Mouse (Mus musculus) ES-E14 (cell line): ENCODE data around the gene Olfr877. TPM values are rescaled to one million over a fixed set of nuclear protein-coding genes. Genes with fewer than 3 reads are reported as not detected.

Source experiments
- DNase-seq: peaks from one replicate; pipeline ENCODE4 v3.0.0-alpha.2; 2013; ENCODE audit warnings: low read depth, low spot score
- H3K27ac ChIP-seq: 2 replicates; pipeline ENCODE4 v1.5.1; 2012; ENCODE audit warnings: low read depth, mild to moderate bottlenecking, low read length, moderate library complexity, mixed read lengths; ENCODE audit not compliant: poor library complexity, insufficient read depth, severe bottlenecking
- H3K36me3 ChIP-seq: 2 replicates; pipeline ENCODE4 v1.6.1; 2012; ENCODE audit warnings: mild to moderate bottlenecking, low read length, moderate library complexity, mixed read lengths; ENCODE audit not compliant: control insufficient read depth, poor library complexity, insufficient read depth, severe bottlenecking
- H3K4me1 ChIP-seq, 2 experiments: fragments of 150-350 bp in 1 of 2; sonication (generic) in 1 of 2; 2 replicates each; pipeline ENCODE4 v1.6.1; 2012; ENCODE audit warnings: low read length in 2 of 2, mild to moderate bottlenecking in 1 of 2, mixed read lengths in 1 of 2; ENCODE audit not compliant: control insufficient read depth in 2 of 2, insufficient read depth in 2 of 2, poor library complexity in 1 of 2
- H3K4me3 ChIP-seq, 2 experiments: fragments of 150-350 bp in 1 of 2; sonication (generic) in 1 of 2; 2 replicates each; pipeline ENCODE4 v1.5.1; 2012; ENCODE audit warnings: low read length in 2 of 2, low read depth in 1 of 2, mild to moderate bottlenecking in 1 of 2, mixed read lengths in 1 of 2; ENCODE audit not compliant: insufficient read depth in 1 of 2, poor library complexity in 1 of 2, severe bottlenecking in 1 of 2
- H3K9ac ChIP-seq: 2 replicates; pipeline ENCODE4 v1.6.1; 2012; ENCODE audit warnings: low read depth, mild to moderate bottlenecking, low read length, mixed read lengths; ENCODE audit not compliant: poor library complexity, insufficient read depth, severe bottlenecking
- H3K9me3 ChIP-seq: fragments of 150-350 bp; sonication (generic); 2 replicates; pipeline ENCODE4 v1.6.1; 2012; ENCODE audit warnings: low read depth, mild to moderate bottlenecking, low read length; ENCODE audit not compliant: control insufficient read depth, insufficient read depth
- CHD2 ChIP-seq: IDR thresholded peaks from 2 replicates; pipeline ENCODE4 v1.6.1; 2014; ENCODE audit warnings: mild to moderate bottlenecking, low read depth, low read length, inconsistent platforms
- HCFC1 ChIP-seq: IDR thresholded peaks from 2 replicates; pipeline ENCODE4 v1.6.1; 2012; ENCODE audit warnings: low read length, inconsistent platforms, borderline replicate concordance; ENCODE audit not compliant: insufficient read depth
- MAFK ChIP-seq: IDR thresholded peaks from 2 replicates; pipeline ENCODE4 v1.6.1; 2014; ENCODE audit warnings: mild to moderate bottlenecking, low read depth, low read length, inconsistent platforms; ENCODE audit not compliant: insufficient read depth
- ZC3H11A ChIP-seq: IDR thresholded peaks from 2 replicates; pipeline ENCODE4 v1.6.1; 2012; ENCODE audit warnings: low read depth, mild to moderate bottlenecking, inconsistent platforms, low read length, borderline replicate concordance
- ZNF384 ChIP-seq: IDR thresholded peaks from 2 replicates; pipeline ENCODE4 v1.6.1; 2012; ENCODE audit warnings: low read depth, low read length, inconsistent platforms
- in situ Hi-C, 2 experiments: fragments of 600-800 bp; cut with MboI; formaldehyde crosslinking; loops; one replicate each; pipeline ENCODE4 v1.15.1; 2025; ENCODE audit warnings: low sequenced_read_pairs in 2 of 2, inconsistent platforms in 1 of 2; ENCODE audit not compliant: unreplicated experiment in 2 of 2
- total RNA-seq: library from RNA; depleted of rRNA; stranded (reverse); fragments of 300-350 nt; gene quantifications from 2 replicates; pipeline ENCODE4 v1.2.3, GENCODE M21; 2012; rRNA removed

The Olfr877 gene
- not detected in 2 replicates for total RNA-seq

DNA sequence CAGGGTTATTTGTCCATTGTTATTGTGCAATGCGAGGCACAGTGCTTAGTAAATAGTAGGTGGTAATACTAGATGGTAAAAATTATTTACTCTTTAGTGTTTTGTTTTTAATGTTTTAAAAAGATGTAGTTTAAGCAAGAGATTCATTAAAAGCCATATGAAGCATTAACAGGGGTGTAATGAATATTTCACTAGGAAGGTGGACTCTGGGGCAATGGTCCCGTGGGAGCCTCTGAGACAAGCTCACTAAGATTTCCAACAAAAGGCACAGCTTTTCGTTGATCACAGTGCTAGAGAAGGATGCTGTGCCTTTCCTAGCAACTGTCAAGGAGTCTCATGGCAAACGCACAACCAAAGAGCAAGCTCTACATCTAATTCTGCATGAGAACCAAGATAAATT lies at the start of gene Olfr877:
TSS of gene Olfr877 (plus strand) at position 301 of the 400 bp plus-strand sequence.
- no peak for DNase-seq
- no peaks in the 10 kb centered on the region for H3K4me1 ChIP-seq
- in situ Hi-C loops, result no loop called here
- H3K9me3 ChIP-seq, result no peaks in the 10 kb centered on the region
- no peak for TF ChIP-seq ZNF384
- TF ChIP-seq MAFK, result no peak
- no peak for TF ChIP-seq ZC3H11A
- no peak for TF ChIP-seq HCFC1
- TF ChIP-seq CHD2, result no peak
- H3K9ac ChIP-seq, result no peak within 1 kb of the TSS
- no peak within 1 kb of the TSS for H3K27ac ChIP-seq
- H3K4me3 ChIP-seq, result no peak within 1 kb of the TSS
- H3K36me3 ChIP-seq, result no peaks in the 10 kb centered on the region

DNA sequence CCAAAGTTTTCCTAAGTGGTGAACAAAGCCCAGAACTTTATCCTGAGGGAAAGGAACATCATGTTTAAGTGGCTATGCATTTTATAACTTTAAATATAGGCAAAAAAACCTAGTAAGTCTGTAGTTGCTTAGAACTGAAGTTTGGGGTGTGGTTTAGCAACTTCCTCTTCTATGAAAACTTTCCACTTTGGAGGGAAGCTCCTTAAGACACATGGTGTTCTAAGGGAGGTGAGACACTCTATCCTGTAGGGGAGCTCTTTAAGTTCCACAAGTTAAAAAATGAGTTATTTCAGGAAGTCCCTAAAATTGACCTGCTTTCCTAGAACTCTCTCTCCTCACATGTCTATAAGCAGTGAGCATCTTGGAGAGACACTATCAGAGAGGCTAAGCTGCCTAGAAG lies 46.8 kb upstream of the Olfr877 start:
- no peak overlapping the region for H3K9ac ChIP-seq
- TF ChIP-seq MAFK (no peak), HCFC1 (no peak), CHD2 (no peak), ZNF384 (no peak), ZC3H11A (no peak)
- in situ Hi-C loops, result no loop called here
- no peak overlapping the region for H3K4me3 ChIP-seq
- H3K4me1 ChIP-seq, result no peaks in the 10 kb centered on the region
- no peaks in the 10 kb centered on the region for H3K9me3 ChIP-seq
- DNase-seq, result no peak
- H3K27ac ChIP-seq, result no peak overlapping the region
- H3K36me3 ChIP-seq, result no peaks in the 10 kb centered on the region

DNA sequence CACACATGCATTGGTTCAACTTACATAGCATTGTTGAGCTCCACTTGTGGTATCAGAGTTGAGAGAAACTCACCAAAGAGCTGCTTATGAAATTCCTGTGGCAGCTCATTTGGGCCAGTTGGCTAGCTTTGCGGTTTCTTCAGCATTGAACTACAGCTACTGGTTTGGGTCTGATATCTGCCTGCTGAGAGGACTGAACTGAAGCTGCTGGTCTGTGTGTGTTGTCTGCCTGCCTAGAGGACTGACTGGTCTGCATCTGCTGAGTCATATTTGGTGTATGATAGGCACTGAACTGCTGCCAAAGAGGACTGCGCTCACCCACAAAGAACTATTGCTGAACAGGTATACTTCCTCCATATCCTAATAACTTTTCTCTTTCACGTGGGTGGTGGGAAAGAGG lies 45.6 kb upstream of the Olfr877 start:
- no peak overlapping the region for H3K27ac ChIP-seq

DNA sequence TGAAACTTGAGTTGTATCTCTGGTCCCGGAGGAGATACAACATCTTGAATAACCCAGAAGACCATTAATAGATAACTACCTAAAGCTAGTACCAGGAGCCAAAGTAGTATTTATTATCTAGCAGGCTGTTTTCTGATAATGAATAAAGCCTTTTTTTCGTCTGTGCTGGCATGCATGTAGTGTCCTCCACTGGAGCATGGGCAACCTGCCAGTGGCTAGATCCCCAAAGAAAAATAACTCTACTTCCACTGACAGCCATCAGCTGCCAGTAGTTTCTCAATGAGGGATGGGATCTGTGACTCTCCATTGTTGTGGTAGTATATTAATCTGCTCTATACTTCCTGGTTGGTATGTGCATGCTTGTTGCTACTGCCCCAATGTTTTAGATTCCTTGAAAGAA lies 45.1 kb upstream of the Olfr877 start:
- in situ Hi-C loops, result no loop called here
- H3K4me1 ChIP-seq, result no peaks in the 10 kb centered on the region
- H3K36me3 ChIP-seq, result no peaks in the 10 kb centered on the region
- TF ChIP-seq MAFK, result no peak
- TF ChIP-seq ZC3H11A, result no peak
- H3K27ac ChIP-seq, result no peak overlapping the region
- no peak overlapping the region for H3K9ac ChIP-seq
- no peaks in the 10 kb centered on the region for H3K9me3 ChIP-seq
- H3K4me3 ChIP-seq, result no peak overlapping the region
- DNase-seq, result no peak

More for the DNA sequence above, 45.6 kb upstream of the Olfr877 start:
- no peaks in the 10 kb centered on the region for H3K9me3 ChIP-seq
- in situ Hi-C loops, result no loop called here
- H3K4me1 ChIP-seq, result no peaks in the 10 kb centered on the region
- DNase-seq, result no peak
- H3K36me3 ChIP-seq, result no peaks in the 10 kb centered on the region
- no peak overlapping the region for H3K9ac ChIP-seq
- no peak for TF ChIP-seq CHD2
- no peak for TF ChIP-seq ZC3H11A
- TF ChIP-seq MAFK, result no peak
- TF ChIP-seq HCFC1, result no peak
- TF ChIP-seq ZNF384, result no peak
- no peak overlapping the region for H3K4me3 ChIP-seq

DNA sequence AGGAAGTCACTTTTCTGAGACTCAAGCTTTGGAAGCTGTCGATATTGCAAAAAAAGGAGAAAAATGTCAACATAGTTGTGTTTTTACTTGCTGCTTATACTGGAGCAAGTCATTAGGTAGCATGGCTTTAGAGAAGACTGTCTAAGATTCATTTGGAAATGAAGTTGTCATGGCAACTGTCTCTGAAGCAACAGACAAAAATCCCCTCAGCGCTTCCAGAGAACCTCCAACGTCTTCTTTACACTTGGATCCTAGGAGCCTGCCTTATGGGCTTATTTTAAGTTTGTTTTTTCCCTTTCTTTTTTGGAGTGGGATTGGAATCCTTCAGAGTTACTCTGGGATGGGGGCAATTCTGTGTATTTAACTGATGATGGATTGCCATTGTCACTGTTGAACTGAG lies 39.4 kb upstream of the Olfr877 start:
- in situ Hi-C loops, result no loop called here
- DNase-seq, result no peak
- no peak overlapping the region for H3K9ac ChIP-seq

More for the DNA sequence above, 39.4 kb upstream of the Olfr877 start:
- H3K36me3 ChIP-seq, result no peaks in the 10 kb centered on the region
- no peak overlapping the region for H3K4me3 ChIP-seq
- H3K27ac ChIP-seq, result no peak overlapping the region
- TF ChIP-seq ZNF384 (no peak), MAFK (no peak), CHD2 (no peak), ZC3H11A (no peak), HCFC1 (no peak)
- H3K9me3 ChIP-seq, result no peaks in the 10 kb centered on the region
- no peaks in the 10 kb centered on the region for H3K4me1 ChIP-seq
